Mouse (Mus musculus) R1 (cell line): ENCODE data around the gene Rnf224.

Source experiments
- DNase-seq: peaks from one replicate; pipeline ENCODE4 v3.0.0-alpha.2; 2018; ENCODE audit warnings: low read depth, low spot score

Gene Rnf224

DNA sequence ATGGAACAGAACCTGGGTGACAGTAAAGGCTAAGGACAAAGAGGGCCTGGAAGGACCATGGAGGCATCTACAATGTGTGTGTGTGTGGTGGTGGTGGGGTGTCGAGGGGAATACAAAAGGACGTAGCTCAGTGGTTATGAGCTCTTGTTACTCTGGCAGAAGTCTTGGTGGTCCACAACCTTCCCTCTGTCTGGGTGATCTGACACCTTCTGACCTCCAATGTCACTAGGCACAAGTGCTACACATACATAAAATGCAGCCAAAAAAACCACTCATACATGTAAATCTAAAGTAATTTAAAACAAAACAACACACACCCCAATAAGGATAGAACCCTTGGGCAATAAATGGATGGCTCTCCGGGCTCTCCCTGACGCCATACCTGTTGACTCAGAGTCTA lies 9.2 kb downstream of the Rnf224 start:
- no peak for DNase-seq

DNA sequence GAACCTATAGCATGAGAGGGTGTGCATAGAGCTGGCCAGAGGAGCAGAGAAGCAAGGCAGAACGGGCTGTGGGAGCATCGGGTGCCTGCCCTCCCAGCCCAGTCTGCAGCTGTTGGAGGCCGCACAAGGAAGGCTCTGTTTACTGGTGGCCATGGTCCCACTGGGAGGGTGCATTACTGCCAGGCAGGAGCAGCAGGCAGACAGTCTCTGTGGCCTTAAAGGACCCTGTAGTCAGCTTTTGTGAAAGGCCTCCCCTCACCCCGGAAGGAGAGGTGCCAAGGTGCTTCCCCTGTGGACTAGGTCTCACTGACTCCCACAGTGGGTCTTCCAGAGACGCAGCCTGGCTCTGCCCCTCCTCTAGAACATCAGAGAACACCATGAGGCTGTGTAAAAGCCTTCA lies 9.7 kb downstream of the Rnf224 start:
- no peak for DNase-seq

DNA sequence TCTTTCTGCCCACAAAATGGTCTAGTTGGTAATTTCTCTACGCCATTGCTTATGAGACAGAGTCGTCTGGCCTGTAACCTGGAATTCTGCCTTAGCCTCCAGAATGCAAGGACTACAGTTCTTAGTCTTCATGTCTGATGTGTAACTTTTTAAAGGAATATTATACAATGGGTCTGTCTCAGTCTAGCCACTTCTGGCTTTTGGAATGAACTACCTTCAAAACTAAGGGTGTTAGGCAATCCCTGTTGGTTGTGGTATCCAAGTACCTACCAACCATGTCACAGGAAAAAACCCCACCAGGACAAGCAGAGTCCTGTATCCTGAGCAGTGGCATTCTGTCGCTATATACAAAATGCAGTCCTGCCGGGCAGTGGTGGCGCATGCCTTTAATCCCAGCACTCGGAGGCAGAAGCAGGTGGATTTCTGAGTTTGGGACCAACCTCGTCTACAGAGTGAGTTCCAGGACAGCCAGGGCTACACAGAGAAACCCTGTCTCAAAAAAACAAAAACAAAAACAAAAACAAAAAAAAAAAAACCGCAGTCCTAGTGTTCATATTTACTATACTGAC lies 10.7 kb downstream of the Rnf224 start:
- no peak for DNase-seq

- peak; percentile 100 for DNase-seq
Observed at GRCm38 (mm10) chr2:25224766-25225752, 11.5 kb downstream of the Rnf224 start.

DNA sequence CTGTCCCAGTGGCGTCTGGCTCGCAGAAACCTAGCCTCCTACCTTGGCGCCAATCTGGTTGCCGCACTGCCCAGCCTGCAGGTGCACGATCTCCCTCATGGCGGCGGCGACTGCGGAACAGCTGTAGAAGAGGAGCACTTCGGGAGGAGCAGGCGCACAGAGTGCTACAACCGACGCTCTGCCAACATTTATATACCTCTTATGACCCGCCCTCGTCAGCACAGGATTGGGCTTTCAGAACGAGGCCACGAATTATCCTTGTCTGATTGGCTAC lies 12.2 kb downstream of the Rnf224 start, which contains the start of gene Tubb4b:
Gene Tubb4b, minus strand, starts transcription at position 211 of the 274 bp plus-strand sequence.
- no peak for DNase-seq

GRCm38 (mm10) chr2:25223681-25224491 lies 12.7 kb downstream of the Rnf224 start:
- peak; percentile 92 for DNase-seq

DNA sequence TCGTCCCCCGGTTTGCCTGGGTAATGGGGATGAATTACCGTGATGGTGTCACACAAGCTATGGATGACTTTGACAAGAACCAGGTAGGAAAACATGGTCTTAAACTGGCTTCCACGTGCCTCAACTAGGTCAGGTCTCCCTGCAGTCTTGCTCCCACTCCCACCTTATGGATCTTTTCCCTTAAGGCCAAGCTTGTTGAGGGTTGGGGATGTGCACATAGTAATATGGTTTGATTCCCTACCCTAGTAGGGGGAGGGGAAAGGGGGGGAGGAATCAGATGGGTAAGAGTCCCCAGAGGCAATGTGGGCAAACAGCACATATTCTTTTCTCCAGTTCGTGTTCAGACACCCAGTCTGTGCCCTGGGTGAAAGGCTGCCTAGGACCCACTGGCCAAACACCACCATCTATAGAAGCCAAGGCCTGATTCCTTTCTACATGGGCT lies 15.2 kb downstream of the Rnf224 start:
- peak; percentile 46 for DNase-seq

GRCm38 (mm10) chr2:25218445-25218844 lies 18.1 kb downstream of the Rnf224 start, which contains the start of gene Fam166a:
Gene Fam166a (plus strand): TSS chr2:25218745.
- DNase-seq: no peak

DNA sequence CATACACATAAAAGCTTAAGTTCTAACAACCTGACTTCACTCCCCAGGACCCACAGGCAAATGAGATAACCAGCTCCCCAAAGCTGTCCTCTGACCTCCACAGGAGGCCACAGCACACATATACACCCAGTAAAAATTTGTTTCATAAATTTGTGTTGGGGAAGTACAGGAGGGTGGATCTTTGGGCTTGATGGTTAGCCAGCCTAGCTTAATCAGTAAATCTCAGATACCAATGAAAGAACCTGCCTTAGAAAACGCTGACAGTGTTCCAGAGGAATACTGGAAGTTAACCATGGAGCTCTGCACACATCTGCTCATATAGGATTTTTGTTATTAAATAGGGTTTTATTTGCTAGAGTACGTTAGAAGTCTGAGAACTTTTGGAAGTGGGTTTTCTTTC lies 18.9 kb downstream of the Rnf224 start:
- DNase-seq: no peak

DNA sequence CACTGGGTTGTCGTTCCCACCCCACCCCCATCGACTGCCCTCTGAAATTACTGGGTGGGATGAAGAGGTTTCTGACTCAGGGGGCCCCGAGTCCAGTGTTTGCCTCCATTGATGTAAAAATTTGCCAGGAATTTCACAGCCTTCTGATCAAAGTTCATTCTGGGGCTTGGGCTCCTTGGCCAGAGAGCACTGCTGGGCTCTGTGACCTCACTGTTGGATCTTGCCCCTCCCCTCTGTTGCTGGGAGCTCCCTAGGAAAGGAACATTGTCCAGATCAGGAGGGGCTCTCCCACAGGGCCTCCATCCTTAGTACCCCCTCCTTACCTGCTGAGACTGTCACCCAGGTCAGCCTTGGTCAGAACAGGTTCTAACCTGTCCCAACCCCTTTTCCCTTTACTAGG lies 22.1 kb downstream of the Rnf224 start, which contains the start of gene Stpg3:
Gene Stpg3, minus strand, starts transcription at position 194 of the 400 bp plus-strand sequence.
- DNase-seq: no peak

DNA sequence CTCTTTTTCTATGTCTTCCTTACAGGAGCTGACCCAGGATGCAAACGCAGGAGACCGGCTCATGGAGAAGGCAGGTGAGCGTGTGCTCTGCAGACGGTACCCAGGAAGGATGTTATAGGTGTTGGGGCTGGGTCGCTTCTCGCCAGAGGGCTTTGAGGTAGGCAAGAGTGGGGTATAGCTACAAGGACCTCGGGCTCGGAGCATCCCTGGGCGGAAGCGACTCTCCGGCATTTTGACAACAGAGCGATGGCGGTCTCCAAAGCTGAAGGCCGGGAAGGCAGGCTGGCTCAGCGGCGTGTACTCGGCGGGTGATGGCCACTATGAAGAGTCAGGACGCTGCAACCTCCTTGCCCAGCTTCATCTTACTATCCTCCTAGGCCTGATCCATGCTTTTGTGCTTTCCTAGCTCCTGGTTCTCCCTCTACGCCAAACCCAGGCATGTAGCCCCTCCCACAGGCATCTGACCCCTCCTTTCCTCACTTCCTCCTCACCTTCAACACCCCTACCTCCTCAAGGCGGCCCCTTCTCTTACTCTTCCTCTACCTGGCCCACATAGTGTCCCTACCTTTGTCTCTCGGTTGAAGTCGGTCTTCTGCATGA lies 23.2 kb downstream of the Rnf224 start:
- DNase-seq: peak; percentile 54

GRCm38 (mm10) chr2:25211121-25211670 lies 25.4 kb downstream of the Rnf224 start, which contains the start of gene Nelfb:
Gene Nelfb (minus strand): TSS chr2:25211489.
- DNase-seq: peak; percentile 97

- no peak for DNase-seq
Observed at GRCm38 (mm10) chr2:25210686-25211085, 25.9 kb downstream of the Rnf224 start.

DNA sequence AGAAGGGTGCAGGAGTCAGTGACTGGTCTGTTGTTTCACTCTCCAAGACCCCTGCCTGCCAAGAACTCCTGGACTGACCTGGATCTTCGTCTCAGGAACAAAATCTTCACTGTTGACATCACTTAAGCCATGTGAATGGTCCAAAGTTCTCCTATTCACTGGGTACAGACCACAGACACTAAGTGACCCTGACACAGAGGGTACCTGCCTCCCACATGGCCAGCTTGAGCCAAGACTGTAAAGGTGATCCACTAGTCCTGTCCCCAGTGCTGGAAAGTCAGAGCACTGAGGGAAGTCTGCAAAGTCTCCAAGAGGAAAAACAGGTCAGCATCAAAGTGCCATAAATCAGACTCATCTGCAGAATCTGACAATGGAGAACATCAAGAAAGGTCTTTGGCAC lies 29.0 kb downstream of the Rnf224 start:
- no peak for DNase-seq

DNA sequence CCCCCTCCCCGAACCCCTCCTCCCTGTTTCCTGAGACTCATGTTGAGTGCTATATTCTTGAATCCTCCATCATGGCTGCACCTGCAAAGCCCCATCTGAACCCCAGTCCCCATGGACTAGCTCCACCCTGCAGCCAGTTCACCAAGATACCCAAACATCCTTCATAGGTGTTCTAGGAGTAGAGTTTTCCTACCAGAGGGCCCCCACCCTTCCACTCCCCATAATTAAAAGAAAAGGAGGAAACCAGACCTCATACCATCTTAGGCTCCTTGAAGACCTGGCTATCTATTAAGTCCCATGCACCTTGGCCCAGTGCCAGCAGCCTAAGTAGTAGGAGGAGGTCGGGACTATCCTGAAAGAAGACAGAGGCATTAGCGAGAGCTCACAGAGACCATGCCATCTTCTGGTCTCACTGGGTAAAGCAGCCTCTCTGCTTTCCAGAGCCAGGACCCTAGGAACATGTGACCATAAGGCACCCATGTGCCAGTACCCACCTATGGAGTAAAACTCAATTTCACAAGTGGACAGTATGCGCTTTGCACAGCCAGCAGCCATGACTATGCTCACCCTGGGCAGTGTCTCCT lies 32.9 kb downstream of the Rnf224 start:
- DNase-seq: peak; percentile 65

- no peak for DNase-seq
Observed at GRCm38 (mm10) chr2:25200631-25201030, 36.0 kb downstream of the Rnf224 start.

GRCm38 (mm10) chr2:25197946-25198345 lies 38.6 kb downstream of the Rnf224 start:
- no peak for DNase-seq

DNA sequence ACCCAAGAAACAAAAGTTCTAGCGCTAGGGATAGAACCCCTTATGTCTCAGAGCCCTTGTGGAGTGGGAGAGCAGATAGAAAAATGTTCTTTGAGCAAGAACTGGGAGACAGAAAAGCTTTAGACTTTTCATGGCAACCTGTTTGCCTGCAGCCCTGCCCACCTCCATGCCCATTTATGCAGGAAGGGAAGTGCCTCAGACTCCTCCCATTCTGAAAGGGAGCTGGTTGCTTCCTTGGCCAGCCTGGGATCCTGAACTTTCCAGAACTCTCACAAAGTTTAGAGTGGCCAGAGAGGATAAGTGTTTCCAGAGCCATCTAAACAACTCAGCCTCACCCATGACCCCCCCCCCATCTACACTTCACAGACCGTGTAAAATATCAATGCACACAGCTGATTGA lies 39.4 kb downstream of the Rnf224 start:
- no peak for DNase-seq

DNA sequence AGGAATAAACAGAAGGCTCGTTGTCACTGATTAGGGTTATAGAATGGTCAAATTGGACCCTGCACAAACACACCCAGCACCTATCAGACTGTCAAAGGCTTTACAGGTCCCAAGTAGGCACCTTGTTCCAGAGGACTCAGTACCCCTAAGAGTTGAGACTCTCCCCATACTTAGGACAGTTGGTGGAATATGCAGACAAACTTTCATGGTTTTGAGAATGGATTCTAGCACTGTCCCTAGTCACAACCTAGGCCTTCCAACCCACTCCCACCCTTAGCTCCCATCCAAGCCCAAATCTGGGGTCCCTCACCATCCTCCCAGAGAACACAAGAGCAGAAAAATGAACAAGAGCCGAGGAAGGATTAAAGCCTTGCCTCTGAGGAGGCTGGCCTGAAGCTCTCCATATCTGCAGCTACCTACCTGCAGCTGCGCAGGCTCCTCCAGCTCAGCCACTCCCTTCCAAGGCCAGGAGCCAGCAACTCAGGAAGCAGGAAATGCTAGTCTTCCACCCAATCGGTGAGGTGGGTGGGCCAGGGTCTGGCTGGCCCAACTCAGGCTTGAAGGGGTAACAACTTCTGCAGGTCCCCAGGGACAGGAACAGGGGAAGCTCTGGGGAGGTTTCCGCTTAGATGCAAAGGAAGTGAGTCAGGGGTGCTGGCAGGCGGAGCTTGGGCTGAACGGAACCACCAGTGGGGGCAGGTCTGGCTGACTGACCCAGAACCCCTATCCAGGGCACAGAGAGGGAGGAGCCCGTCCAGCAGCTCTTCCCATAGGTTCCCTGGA lies 40.2 kb downstream of the Rnf224 start, which contains the start of gene Tor4a:
Gene Tor4a, minus strand, starts transcription at position 715 of the 783 bp plus-strand sequence.
- peak; percentile 96 for DNase-seq
